Mouse (Mus musculus) kidney, postnatal 10 days (tissue): ENCODE measurements at regions not wholly inside any gene's neighbourhood (a gene's known extent, or its start where the extent isn't known, plus 50 kb on each side); places are given as distances from the start of the nearest gene placed in this dataset.

Experiments used
- DNase-seq: peaks from one replicate; pipeline ENCODE4 v3.0.0; 2021; ENCODE audit warnings: mixed read lengths

DNA sequence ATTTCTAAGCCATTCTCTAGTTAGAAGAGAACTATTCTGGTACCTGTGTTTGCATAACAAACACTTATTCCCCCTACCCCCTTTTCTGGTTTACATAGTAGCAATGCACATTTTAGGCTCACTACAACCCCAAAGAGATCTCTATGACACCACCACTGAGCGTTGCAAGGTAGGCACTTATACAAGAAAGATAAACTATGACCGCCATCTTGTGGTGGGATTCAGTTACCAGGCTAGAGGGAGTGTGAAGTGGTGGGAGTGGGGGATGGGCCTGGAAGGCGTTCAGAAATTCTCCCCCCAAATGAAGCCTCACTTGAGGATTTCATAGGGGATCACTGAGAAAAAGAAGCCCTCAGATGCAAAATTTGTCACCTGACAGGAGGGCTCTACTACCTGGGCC is 64.4 kb upstream of the Fst start:
- peak; percentile 28 for DNase-seq

DNA sequence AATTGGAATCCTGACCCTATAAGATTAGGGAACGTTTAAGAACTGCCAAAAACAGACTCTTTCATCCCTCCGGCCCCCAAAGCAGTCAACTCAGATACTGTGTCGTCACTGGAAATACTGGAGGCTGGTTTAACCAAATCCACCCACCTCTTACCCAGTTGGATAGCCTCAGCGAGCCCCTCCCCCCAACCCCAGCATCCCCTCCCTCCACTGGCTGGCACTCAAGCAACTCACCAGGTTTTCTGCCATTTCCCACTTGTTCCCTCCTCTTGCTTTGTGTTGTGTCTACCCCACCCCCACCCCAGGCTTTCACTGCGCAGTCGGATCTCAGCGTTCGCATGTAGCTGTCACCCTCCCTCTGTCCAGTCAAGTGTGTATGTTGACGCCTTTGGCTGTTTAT is 68.1 kb upstream of the Fst start:
- no peak for DNase-seq

DNA sequence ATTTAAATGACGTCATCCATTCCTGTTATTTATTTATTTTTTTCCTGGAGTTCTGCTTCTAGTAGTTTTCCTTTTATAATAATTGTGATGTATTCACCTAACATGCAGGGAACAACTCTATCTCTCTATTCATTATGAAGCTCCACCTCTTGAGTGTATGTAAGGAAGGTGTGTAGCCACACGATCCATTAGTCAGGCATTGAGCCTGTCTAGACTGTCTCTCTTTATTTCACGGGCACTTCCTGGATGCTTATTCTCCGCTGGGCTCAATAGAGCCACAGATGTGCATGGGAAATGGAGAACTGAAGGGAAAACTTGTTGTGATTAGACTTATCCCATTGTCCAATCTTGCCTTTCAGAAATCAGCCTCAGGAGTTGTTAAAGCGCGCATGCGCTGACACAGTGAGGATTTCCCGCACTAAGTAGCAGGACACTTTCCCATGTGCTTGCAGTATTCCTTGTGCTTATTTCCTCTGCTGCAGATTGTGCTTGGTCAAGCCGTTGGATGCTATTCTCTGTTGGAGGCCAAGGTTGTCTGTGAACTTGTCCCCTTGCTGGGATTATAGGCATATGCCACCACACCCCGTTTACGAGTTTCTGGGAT is 71.5 kb upstream of the Fst start:
- DNase-seq: no peak

DNA sequence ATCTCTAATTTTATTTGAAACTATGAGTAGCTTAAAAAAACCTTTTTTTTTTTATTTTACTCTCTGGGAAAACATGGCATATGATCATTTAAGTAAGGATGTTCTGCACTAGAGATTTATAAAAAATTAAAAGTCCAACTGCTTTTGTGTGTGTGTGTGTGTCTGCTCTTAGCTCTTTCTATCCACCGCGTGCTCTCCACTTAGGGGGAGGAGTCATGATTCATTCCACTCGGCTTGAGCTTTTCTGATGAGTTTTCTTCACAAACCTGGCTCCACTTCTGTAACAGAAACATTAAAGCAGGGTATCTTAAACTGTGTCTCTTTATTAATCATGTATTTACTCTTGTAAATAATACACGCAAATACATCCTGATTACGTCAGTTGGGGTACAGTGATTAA is 73.0 kb upstream of the Fst start:
- no peak for DNase-seq

DNA sequence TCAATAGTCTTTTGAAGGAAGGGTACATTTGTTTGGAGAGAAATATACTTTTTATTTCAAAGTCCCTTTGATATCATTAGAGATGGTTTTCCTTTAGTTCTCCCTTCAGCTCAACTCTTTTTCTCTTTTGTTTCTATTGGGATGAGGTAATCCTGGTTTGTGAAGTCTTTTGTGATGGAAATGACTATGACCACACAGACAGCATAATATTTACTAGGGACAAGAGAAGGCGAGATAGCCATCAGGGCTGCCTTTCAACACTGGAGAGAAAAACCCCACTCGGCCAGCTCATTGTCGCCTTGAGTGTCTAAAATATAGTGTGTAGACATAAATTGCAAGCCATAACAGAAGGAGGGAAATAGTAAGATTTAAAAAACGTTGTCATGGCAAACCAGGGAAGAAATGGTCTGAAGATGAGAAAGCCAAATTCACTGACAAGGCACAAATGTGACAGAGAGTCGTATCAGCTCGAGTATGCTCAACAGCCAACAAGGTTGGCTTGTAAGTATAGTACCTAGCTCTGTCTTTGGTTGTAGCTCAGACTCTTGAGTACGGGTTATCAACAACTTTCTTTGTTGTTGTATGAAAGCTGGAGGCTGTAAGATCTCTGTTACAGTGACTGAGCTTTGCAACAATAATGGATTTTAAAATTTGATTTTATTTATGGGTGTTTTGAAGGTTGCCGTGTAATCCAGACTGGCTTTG is 73.8 kb upstream of the Fst start:
- no peak for DNase-seq

DNA sequence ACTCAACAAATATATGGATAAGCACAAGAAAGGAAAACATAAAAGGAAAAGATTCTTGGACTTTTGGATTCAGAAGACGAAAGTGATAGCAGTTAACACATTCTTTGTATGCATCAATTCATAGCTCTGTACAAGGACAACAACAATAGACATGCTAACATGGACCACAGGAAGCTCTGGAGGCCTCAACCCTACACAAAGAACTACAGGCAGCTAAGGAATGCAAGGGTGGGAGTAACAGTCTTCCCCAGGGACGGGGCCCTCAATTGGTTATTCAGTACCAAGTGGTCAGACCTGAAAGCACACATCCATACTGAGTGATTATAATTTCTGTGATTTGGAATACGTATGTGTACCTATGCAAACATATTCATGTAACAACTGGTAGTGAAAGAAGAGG is 75.8 kb upstream of the Fst start:
- no peak for DNase-seq

DNA sequence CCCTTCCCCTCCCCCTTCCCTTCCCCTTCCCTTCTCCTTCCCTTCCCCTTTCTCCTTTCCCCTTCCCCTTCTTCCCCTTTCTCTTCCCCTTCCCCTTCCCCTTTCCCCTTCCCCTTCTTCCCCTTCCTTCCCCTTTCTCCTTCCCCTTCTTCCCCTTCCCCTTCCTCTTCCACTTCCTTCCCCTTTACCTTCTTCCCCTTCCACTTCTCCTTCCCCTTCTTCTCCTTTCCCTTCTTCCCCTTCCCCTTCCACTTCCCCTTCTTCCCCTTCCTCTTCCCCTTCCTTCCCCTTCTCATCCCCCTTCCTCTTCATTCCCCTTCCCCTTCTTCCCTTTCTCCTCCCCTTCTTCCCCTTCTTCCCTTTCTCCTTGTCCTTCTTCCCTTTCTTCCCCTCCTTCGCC is 77.0 kb upstream of the Fst start:
- no peak for DNase-seq

DNA sequence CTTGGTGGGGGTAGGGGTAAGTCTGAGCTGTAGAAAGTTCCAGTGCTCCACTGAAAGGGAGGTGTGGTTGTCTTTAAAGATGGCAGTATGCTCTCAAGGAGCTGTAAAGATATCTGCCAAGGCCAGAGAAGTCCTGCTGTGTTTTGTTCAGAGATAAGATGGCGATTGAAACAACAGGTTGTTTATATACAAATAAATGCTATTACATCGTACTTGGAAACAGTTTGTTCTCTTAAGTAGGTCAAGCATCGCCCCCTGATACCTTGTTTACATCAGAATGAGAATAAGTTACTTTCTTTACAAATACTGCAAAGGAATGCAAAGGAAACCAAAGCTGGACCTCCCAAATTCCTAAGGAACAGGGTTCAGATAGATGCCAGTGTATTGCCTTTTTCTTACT is 113.0 kb upstream of the Fst start:
- DNase-seq: no peak

DNA sequence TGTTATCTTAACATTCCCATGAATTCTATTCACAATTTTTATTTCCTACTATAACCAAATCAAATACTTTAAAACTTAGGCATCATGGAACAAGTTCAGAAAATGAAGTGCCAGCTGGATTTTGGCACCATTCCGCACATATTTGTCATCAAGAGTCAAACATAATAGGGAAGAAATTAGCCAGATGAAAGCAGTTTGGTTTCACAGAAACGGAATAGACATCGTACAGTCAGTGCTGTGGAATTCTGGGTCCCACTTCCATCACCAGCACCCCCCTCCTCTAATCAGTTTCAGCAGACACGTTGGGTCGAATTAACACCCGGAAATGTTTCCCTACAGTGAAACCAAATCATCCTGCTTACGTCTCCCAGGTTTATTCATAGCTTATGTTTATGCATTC is 125.8 kb upstream of the Fst start:
- DNase-seq: no peak

DNA sequence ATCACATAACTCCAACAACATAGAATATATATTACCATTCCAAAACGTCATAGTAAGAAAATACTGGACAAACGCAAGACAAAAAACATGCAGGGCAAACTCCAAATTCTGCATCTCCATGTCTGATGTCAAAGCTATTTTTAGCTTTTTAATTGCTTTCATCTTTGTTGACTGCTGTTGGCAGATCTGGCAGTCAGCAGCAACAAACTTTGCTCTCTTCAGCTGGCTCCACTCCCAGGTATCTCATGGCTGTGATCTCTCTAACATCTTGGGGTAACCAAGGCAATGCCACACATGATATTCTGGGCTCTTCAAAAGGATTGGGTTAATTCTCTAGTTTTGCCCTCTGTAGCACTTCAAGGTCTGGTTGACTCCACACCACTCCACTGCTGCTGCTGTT is 128.9 kb upstream of the Fst start:
- DNase-seq: no peak

DNA sequence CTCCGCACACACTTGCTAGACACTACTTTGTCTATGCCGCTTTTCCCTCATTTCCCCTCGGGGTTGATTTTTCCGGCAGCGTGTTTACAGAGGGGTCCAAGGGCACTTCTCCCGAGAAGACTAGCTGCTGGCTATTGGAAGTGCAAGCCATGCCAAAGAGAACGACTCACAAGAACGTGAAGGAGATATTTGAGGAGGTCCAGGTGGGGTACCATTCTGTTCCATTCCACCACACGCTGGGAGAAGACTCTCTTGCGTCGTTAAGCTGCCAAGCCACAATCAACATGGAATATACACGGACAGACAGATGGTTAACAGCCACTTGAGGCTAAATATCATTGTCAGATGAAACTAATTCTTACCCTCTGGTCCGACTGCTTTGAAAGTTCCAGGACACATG is 144.6 kb upstream of the Fst start:
- no peak for DNase-seq

DNA sequence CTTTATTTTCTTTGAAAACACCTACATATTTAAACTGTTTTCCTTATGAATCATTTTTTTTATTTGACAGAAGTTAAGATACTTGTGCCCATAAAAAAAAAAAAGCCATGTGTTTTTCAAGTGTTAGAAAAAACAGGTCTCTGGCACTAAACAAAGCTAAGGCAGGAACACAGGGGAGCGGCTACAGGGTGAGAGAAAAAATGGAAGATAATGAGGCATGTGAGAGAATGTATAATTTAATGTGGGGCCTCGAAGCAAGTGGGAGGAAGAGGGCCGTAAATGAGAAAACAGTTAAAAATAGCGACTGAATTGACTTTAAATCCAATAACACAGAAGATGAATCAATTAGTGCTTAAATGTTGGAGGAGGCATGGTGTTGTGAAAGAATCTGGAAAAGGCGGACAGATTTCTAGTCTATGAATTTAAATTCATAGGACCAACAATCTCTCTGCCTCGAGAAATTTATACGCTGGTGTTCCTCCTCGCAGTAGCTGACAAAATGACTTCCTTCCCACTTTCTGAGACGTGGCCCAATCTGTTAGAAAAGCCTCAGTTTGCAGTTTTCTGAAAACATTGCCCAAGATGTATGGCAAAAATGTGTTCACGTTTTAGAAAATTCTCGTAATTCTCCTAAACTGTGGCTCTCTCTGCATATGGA is 145.4 kb upstream of the Fst start:
- no peak for DNase-seq

DNA sequence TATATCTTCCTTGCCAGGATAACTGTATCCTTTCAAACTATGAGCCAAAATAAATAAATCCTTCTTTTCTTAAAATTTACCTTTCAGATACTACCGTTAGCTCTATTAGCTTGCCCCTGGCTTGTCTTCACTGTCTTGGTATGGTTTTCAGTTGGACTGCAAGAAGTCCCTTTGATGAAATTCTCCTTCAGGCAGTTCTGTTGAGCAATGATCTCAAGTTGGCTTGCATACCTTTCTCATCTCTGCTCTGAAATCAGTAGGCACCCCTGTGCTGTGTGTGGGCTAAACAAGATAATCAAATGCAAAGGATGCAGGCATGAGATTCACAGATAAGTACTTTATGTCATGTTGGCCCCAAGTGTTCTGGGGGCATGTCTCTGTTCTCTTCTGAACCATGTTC is 155.2 kb upstream of the Fst start:
- no peak for DNase-seq

DNA sequence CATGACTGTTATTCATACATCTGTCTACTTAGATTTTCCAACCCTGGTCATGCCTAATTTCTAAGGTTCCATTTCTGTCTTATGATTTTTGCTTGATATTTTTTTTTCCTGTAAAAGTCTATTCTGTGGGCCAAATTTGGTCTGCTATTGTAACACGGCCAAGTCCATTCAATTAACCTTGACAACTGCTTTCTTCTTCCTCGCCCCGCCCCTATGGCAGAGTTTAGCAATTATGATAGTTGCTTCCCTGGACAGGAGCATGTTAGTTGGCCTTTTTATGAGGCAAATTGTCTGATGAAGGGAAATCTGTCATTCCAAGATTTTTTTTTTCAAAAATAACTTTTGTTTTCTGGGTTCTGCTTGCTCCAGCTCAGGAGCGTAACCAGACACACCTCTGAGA is 160.7 kb upstream of the Fst start:
- no peak for DNase-seq

DNA sequence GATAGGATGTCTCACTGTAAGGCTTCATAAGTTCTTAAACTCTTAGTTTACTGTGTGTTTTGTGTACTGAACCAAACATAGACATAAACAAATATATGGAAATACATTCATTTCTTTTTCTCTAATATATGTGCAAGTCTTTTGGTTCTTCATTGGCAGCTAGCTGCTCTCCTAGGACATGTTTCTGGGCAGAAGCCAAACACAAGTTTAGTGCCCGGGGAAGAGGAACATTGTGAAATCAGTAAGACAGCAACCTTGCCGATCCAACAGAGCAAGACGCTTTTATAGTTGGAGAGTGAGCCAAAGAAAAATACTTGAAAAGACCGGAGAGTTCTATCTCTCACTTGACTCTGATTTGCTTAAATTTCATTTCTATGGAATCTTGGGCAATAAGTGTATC is 178.0 kb upstream of the Fst start:
- DNase-seq: no peak

DNA sequence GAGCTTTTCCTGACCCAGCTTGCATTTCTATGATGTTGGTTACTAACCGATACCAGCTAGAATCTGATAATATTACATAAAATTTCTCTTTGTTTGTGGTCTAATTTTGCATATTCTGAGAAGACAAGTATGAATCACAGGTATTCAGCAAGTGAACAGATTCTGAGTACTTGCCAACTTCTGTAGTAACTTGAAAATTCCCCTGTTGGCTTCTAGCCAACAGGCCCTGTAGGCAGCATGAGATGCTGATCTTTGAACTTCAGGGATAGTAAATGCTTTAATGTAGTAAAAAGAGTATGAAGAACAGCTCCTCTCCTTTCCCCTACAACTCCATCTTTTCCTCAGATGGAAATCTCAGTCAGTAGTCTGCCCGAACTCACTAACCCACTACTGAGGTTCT is 178.5 kb upstream of the Mocs2 start:
- no peak for DNase-seq

DNA sequence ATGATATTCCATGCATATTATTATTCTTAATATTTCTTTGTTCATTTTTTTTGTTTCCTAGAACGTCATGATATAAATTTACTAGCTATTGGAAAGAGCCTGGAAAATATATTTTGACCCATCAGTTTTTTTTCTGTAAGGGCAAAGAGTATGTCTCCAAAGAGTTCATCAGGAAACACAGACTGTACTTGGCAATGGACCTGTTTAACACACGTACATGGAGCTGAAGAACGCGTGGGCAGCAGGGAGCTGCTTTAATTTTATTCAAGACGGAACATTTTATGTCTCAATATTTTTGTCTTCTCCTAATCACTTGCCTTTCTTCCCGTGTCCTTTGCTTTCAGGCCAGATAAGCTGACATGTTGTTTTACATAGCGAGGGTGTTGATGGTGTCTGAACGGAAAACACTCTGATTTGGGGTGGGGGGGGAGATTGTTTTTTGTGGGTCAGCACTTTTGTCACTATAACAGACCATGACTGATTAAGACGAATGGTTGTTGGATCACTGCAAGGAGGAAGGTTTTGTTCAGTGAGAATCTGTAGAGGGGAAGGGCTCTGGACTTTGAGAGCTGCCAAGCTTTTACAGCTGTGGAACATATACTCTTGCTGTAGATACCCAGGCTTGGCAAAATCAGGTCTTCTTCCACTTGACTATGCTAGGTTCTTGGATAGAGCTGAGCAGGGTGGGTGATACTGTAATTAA is 176.2 kb upstream of the Mocs2 start:
- DNase-seq: no peak

DNA sequence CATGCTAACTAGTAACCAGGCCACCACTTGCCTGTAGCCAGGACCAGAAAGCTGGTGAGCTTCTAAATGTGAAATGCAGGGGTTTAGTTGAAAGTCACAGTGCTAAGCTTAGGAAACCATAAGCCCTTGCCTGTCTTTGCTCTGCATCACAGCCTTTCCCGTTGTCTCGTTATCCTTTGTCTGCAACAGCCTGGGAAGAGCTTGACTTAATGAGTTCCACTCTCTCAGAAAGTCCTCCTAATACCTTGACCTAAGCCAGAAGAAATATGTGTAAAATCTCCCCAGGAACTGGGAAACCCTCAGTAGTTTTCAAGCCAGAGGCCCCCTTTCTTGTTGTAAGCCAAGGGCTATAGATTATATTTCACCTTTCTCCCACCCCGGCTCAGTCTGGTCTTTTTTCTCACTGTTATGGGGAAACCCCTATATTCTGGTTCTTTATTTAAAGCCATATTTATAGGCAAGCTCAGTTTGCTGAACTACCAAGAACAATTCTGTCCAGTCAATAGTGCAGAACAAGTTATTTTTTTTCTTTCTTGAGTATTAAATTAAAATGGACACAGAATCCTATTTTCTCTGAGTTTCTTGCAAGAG is 175.0 kb upstream of the Mocs2 start:
- DNase-seq: no peak

DNA sequence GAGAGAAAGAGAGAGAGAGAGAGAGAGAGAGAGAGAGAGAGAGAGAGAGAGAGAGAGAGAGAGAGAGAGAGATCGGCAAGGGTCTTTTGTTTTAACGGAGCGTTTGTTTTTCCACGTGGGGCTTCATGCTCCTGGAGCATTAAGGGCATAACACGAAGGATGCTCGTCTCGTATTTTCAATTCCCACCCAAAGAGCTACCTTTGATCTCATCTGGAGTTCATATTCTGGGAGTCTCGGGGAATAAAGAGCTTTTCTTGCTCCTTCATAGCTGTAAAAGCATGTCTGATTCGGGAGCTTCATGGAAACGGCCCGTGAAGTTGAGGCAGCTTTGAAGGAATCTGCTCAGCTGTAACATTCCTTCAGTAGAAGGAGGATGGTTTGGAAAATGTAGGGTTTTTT is 174.5 kb upstream of the Mocs2 start:
- DNase-seq: no peak

DNA sequence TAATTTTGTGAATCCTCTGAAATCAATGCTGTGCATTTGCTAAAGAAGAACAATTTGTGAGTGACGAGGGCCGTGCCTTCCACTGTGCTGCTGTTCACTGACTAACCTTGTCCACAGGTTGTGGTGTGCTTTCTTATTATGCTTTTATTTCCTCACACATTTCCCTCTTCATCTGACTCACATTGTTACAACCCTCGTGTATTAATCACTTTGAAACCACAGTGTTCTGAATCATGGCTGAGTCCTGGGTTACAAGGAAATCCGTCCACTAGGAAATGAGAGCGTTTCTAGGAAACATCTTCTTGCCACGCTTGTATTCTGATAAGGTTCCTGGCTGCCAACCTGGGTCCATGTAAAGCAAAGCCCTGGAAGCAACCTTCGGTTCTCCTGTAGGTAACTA is 163.8 kb upstream of the Mocs2 start:
- DNase-seq: no peak

DNA sequence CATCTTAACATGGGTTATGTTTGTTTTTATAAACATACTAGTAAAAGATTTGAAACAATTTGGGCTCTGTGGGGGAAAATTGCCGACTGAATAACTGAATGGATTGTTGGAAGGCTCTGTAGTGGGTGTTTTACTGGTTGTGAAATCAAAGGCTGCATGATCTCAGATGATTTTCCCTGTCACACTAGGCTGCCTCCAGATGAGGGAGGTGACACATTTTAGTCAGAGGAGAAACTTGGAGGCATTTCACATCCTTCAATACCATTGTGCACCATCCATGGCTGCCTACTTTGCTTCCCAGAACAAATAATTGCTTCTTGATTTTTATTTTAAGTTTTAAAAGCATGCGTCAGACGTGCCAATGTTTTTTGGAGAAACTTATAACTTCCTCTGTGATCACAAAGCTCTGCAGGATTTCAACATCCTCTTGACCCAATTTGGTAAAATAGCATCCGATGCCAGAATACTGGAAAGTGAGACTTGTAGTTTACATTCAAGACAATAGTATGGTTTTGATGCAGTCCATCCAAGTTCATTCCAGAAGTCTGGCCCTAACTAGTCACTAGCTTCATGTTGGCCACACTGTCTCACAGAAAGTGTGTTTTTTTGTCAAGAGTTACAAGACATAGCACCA is 163.0 kb upstream of the Mocs2 start:
- DNase-seq: no peak

DNA sequence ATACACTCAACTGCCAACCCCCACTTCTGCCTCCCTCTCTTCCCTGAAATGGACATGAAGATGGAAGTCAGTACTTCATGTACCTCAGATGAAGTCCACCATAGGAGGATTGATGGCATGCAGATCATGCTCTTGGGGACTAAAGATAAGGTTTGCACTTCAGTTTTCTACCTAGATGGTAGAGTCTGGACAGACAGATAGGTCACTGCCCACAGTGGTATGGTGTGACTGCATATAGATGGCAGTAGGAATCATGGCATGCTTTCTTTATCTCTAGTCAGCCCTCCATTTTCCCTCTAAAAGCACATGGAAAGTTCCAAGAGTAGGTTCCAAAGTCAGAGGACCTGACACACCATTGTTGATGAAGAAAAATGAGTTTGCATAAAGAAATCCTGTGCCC is 145.6 kb upstream of the Mocs2 start:
- DNase-seq: no peak

DNA sequence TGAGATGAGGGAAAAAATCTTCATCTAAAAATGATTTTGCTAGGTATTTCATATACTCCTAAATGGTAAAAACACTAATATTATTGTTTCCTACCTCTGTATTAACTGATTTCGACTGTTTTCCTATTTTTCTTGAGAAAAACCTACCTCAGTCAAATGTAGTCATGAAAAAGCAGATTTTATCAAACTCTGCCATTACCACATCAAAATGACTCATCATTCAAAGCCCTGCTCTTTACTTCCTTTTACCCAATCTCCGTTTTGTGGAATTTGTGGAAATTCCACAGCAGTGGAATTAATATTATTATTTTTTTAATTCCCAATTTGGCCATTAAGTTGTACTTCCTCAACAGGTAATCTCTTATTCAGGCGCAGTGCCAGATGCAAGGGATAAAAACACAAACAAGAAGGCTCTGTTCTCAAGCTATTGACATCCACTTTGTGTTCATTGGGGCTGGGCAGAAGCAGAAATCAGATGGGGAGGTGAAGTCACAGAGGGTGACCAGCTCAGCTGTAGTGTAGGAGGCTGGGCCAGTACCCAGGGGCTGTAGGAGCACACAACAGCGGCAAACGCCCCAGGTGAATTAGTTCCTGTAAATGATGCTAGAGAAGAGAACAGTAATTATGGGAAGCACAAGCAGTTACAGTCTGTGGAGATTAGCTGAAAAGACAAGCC is 138.2 kb upstream of the Mocs2 start:
- no peak for DNase-seq
